Mouse (Mus musculus) CH12.LX (cell line): Measurements from ENCODE around the gene Cacna1s. TPM values are rescaled to one million over a fixed set of nuclear protein-coding genes. Genes with fewer than 3 reads are reported as not detected.

ENCODE experiments used
- DNase-seq: peaks from one replicate; pipeline ENCODE4 v3.0.0-alpha.2; 2013; ENCODE audit errors: extremely low read depth
- H3K27ac ChIP-seq: 2 replicates; pipeline ENCODE4 v1.5.1; 2012; ENCODE audit warnings: low read depth, mild to moderate bottlenecking, control low read depth, moderate library complexity; ENCODE audit not compliant: insufficient read depth
- H3K27me3 ChIP-seq: replicated peaks from 2 replicates; pipeline ENCODE3; 2012; ENCODE audit warnings: inconsistent platforms
- H3K36me3 ChIP-seq, 2 experiments: replicated peaks in 1 of 2; 2 replicates each; pipeline versions ENCODE3 to v1.6.1; 2012; ENCODE audit warnings: inconsistent platforms in 1 of 2, low read length in 1 of 2, mild to moderate bottlenecking in 1 of 2, mixed read lengths in 1 of 2, moderate library complexity in 1 of 2; ENCODE audit not compliant: control insufficient read depth in 1 of 2, insufficient read depth in 1 of 2
- H3K4me1 ChIP-seq, 2 experiments: 2 replicates each; pipeline ENCODE4 v1.6.1; 2012; ENCODE audit warnings: inconsistent platforms in 1 of 2, moderate library complexity in 1 of 2; ENCODE audit not compliant: insufficient read depth in 2 of 2, control insufficient read depth in 1 of 2
- H3K4me2 ChIP-seq: 2 replicates; pipeline ENCODE4 v1.6.1; 2012; ENCODE audit warnings: low read depth, mild to moderate bottlenecking, control low read depth; ENCODE audit not compliant: poor library complexity, insufficient read depth, severe bottlenecking
- H3K4me3 ChIP-seq, 3 experiments: fragments of 150-350 bp in 1 of 3; sonication (generic) in 1 of 3; replicated peaks in 1 of 3; 2 replicates each; pipeline versions ENCODE3 to v1.5.1; 2011 to 2012; ENCODE audit warnings: low read depth in 2 of 3, low read length in 2 of 3, mild to moderate bottlenecking in 2 of 3, moderate library complexity in 2 of 3, control low read depth in 1 of 3, improper control_type of control experiment in 1 of 3, inconsistent platforms in 1 of 3, mixed read lengths in 1 of 3; ENCODE audit not compliant: poor library complexity in 1 of 3
- H3K79me2 ChIP-seq: replicated peaks from 2 replicates; pipeline ENCODE4 v1.6.1; 2012; ENCODE audit warnings: mild to moderate bottlenecking, moderate library complexity; ENCODE audit not compliant: control insufficient read depth, poor library complexity, insufficient read depth, severe bottlenecking; ENCODE audit errors: extremely low read depth
- H3K9ac ChIP-seq: 2 replicates; pipeline ENCODE4 v1.6.1; 2012; ENCODE audit warnings: low read depth, mild to moderate bottlenecking, control low read depth, moderate library complexity; ENCODE audit not compliant: insufficient read depth
- H3K9me3 ChIP-seq: replicated peaks from 2 replicates; pipeline ENCODE3; 2012; ENCODE audit warnings: low read length, inconsistent platforms, mixed read lengths
- BHLHE40 ChIP-seq: IDR thresholded peaks from 2 replicates; pipeline ENCODE4 v1.6.1; 2011; ENCODE audit warnings: mild to moderate bottlenecking, low read depth, low read length, improper control_type of control experiment
- CHD2 ChIP-seq: IDR thresholded peaks from 2 replicates; pipeline ENCODE4 v1.6.1; 2011; ENCODE audit warnings: low read length, improper control_type of control experiment
- CTCF ChIP-seq, 2 experiments: IDR thresholded peaks in 1 of 2; conservative IDR thresholded peaks in 1 of 2; 2 replicates each; pipeline ENCODE4 v1.5.1; 2011 to 2012; ENCODE audit warnings: low read depth in 2 of 2, low read length in 2 of 2, improper control_type of control experiment in 1 of 2, inconsistent platforms in 1 of 2, mild to moderate bottlenecking in 1 of 2, moderate library complexity in 1 of 2
- E2F4 ChIP-seq: IDR thresholded peaks from 2 replicates; pipeline ENCODE4 v1.6.1; 2011; ENCODE audit warnings: low read depth, low read length, improper control_type of control experiment; ENCODE audit not compliant: insufficient replicate concordance
- ELF1 ChIP-seq: IDR thresholded peaks from 2 replicates; pipeline ENCODE4 v1.6.1; 2014; ENCODE audit warnings: low read depth, mild to moderate bottlenecking, inconsistent platforms, low read length, improper control_type of control experiment
- EP300 ChIP-seq: IDR thresholded peaks from 2 replicates; pipeline ENCODE4 v1.6.1; 2011; ENCODE audit warnings: low read length, improper control_type of control experiment
- ETS1 ChIP-seq: conservative IDR thresholded peaks from 2 replicates; pipeline ENCODE4 v1.6.1; 2012; ENCODE audit warnings: low read depth, mild to moderate bottlenecking, inconsistent platforms, low read length, improper control_type of control experiment, moderate library complexity
- HCFC1 ChIP-seq: IDR thresholded peaks from 2 replicates; pipeline ENCODE4 v1.6.1; 2012; ENCODE audit warnings: low read depth, mild to moderate bottlenecking, inconsistent platforms, low read length, improper control_type of control experiment
- IRF4 ChIP-seq: IDR thresholded peaks from 2 replicates; pipeline ENCODE4 v1.6.1; 2014; ENCODE audit warnings: low read depth, mild to moderate bottlenecking, inconsistent platforms, low read length, improper control_type of control experiment
- JUN ChIP-seq: IDR thresholded peaks from 2 replicates; pipeline ENCODE4 v1.6.1; 2011; ENCODE audit warnings: low read depth, mild to moderate bottlenecking, low read length, improper control_type of control experiment, moderate library complexity; ENCODE audit not compliant: insufficient read depth
- JUND ChIP-seq: conservative IDR thresholded peaks from 2 replicates; pipeline ENCODE4 v1.6.1; 2011; ENCODE audit warnings: low read depth, low read length, improper control_type of control experiment
- KAT2A ChIP-seq: IDR thresholded peaks from 2 replicates; pipeline ENCODE4 v1.6.1; 2012; ENCODE audit warnings: low read length, improper control_type of control experiment, inconsistent platforms; ENCODE audit not compliant: insufficient replicate concordance
- MAZ ChIP-seq: IDR thresholded peaks from 2 replicates; pipeline ENCODE4 v1.6.1; 2012; ENCODE audit warnings: low read depth, mild to moderate bottlenecking, inconsistent platforms, low read length, improper control_type of control experiment, moderate library complexity
- MYC ChIP-seq: IDR thresholded peaks from 2 replicates; pipeline ENCODE4 v1.6.1; 2011; ENCODE audit warnings: low read depth, mild to moderate bottlenecking, improper control_type of control experiment, low read length
- NRF1 ChIP-seq: IDR thresholded peaks from 2 replicates; pipeline ENCODE4 v1.6.1; 2014; ENCODE audit warnings: low read depth, mild to moderate bottlenecking, inconsistent platforms, low read length, improper control_type of control experiment, moderate library complexity
- PAX5 ChIP-seq: IDR thresholded peaks from 2 replicates; pipeline ENCODE4 v1.6.1; 2012; ENCODE audit warnings: low read length, inconsistent platforms, mixed read lengths
- POLR2A ChIP-seq: IDR thresholded peaks from 2 replicates; pipeline ENCODE4 v1.6.1; 2011; ENCODE audit warnings: low read depth, mild to moderate bottlenecking, improper control_type of control experiment, low read length
- POLR2AphosphoS2 ChIP-seq: IDR thresholded peaks from 2 replicates; pipeline ENCODE4 v1.6.1; 2011; ENCODE audit warnings: low read depth, low read length, improper control_type of control experiment
- RAD21 ChIP-seq: IDR thresholded peaks from 2 replicates; pipeline ENCODE4 v1.6.1; 2011; ENCODE audit warnings: low read depth, mild to moderate bottlenecking, low read length, improper control_type of control experiment, moderate library complexity
- RCOR1 ChIP-seq: conservative IDR thresholded peaks from 2 replicates; pipeline ENCODE4 v1.6.1; 2012; ENCODE audit warnings: low read depth, mild to moderate bottlenecking, inconsistent platforms, low read length, improper control_type of control experiment
- SIN3A ChIP-seq: IDR thresholded peaks from 2 replicates; pipeline ENCODE4 v1.6.1; 2012; ENCODE audit warnings: low read length, improper control_type of control experiment, inconsistent platforms
- TBP ChIP-seq: conservative IDR thresholded peaks from 2 replicates; pipeline ENCODE4 v1.6.1; 2011; ENCODE audit warnings: low read depth, low read length, improper control_type of control experiment
- UBTF ChIP-seq: IDR thresholded peaks from 2 replicates; pipeline ENCODE4 v1.6.1; 2012; ENCODE audit warnings: low read depth, mild to moderate bottlenecking, inconsistent platforms, low read length, improper control_type of control experiment, moderate library complexity
- ZC3H11A ChIP-seq: IDR thresholded peaks from 2 replicates; pipeline ENCODE4 v1.6.1; 2012; ENCODE audit warnings: low read depth, mild to moderate bottlenecking, inconsistent platforms, low read length, improper control_type of control experiment
- dilution Hi-C: fragments of 300-500 bp; cut with MboI; formaldehyde crosslinking; loops from 2 replicates; pipeline ENCODE4 v1.14.3; 2020; ENCODE audit warnings: low sequenced_read_pairs; ENCODE audit not compliant: extremely low pct_unique_long_range_greater_than_20kb, extremely low pct_ligation_motif_present
- in situ Hi-C: fragments of 300-500 bp; cut with MboI; formaldehyde crosslinking; loops from 3 replicates; pipeline ENCODE4 v1.14.3; 2019; ENCODE audit warnings: low sequenced_read_pairs, low pct_ligation_motif_present, low pct_unique_long_range_greater_than_20kb, mixed read lengths
- polyA plus RNA-seq: library from polyadenylated mRNA; unstranded; fragments of >175 nt; gene quantifications from 2 replicates; pipeline ENCODE4 v1.2.1, GENCODE M21; 2012; ENCODE audit warnings: low read depth; ENCODE audit not compliant: insufficient read length
- total RNA-seq, 2 experiments: library from RNA; depleted of rRNA; stranded (reverse); fragments of 300-350 nt in 1 of 2; fragments of >200 nt in 1 of 2; gene quantifications; 2 replicates each; pipeline ENCODE4 v1.2.3; 2012 to 2014

Gene Cacna1s
- total and polyA plus RNA-seq, 3 experiments, result 33.9 to 90.0 (median 61.7) TPM

DNA sequence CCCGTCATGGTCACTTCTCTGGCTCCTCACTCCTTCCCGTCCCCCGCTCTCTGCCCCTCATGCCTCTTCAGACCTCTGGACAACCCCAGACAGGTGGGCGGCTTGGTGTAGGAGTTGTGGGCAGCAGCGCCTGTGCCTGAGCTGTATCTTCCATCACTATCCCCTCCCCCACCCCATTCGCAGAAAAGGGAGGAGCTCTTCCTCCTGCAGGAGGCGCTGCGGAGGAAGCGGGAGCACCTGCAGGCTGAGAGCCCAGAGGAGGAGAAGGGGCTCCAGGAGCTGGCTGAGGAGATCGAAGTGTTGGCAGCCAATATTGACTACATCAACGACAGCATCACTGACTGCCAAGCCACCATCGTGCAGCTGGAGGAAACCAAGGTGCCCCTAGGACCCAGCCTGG is 107.3 kb downstream of the Cacna1s start:
- dilution Hi-C loops (no loop called here), in situ Hi-C loops (loop anchor here (5.0 kb wide), 1 partner anchor 33 kb away; no protein-coding TSS in a partner anchor)
- TF ChIP-seq PAX5, result no peak
- 0 out of 2 replicates have a peak, but pooled peaks have one; percentile 23 for TF ChIP-seq ELF1
- TF ChIP-seq CHD2, result peak; percentile 78; the same call in 1 of the 2 replicates
- TF ChIP-seq POLR2AphosphoS2, result no peak
- peak; percentile 2; the same call in 1 of the 2 replicates for TF ChIP-seq RAD21
- TF ChIP-seq CTCF (conservative IDR thresholded peaks at IDR 0.05 in 1 of 2, IDR thresholded peaks at IDR 0.05 in 1 of 2; ENCODE audit: low read depth in 2 of 2, low read length in 2 of 2), result peak in 1 of 2 experiments; percentile 60; a peak in 2 of 4 replicates
- no peak for TF ChIP-seq KAT2A
- Histone ChIP-seq H3K27ac (peak overlapping the region; percentile 97), H3K79me2 (no peaks in the 10 kb centered on the region; the same call in 1 of the 2 replicates), H3K4me1 (peaks cover 41 to 61% of the 10 kb centered on the region in 2 experiments), H3K4me2 (no peak overlapping the region), H3K9ac (no peak overlapping the region), H3K36me3 (peaks cover 74 to 84% of the 10 kb centered on the region in 2 experiments), H3K9me3 (no peaks in the 10 kb centered on the region), H3K4me3 (peak overlapping the region; percentile 2 to 27 (median 17)), H3K27me3 (no peaks in the 10 kb centered on the region)
- peak; percentile 66 for DNase-seq

DNA sequence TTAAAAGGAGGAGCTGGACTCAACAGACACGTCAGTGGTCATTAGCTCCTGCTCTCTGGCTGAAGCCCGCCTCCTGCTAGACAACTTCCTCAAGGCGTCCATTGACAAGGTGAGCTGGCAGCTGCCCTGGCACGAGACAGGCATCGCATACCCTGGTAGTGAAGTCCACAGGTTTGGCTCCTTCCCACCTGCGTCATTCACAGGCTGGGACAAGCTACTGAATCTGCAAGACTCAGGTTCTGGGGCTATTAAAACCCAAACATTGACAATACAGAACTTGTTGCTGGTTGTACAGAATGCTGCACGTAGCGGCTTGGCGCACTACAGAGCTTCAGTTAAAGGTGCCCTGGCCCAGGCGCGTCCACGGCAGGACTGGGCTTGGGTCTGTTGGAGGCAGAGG is 107.7 kb downstream of the Cacna1s start:
- H3K36me3 ChIP-seq, result peaks cover 79 to 84% of the 10 kb centered on the region in 2 experiments
- TF ChIP-seq BHLHE40 (0 out of 2 replicates have a peak, but pooled peaks have one; percentile 38), JUND (no peak)
- H3K9me3 ChIP-seq, result no peaks in the 10 kb centered on the region
- peak overlapping the region; percentile 2 to 17 (median 12) for H3K4me3 ChIP-seq
- H3K27ac ChIP-seq, result peak overlapping the region; percentile 97
- H3K27me3 ChIP-seq, result no peaks in the 10 kb centered on the region
- peak; percentile 33 for DNase-seq
- dilution Hi-C loops, result no loop called here
- no peaks in the 10 kb centered on the region; the same call in 1 of the 2 replicates for H3K79me2 ChIP-seq
- in situ Hi-C loops, result loop anchor here (5.0 kb wide), 1 partner anchor 33 kb away; no protein-coding TSS in a partner anchor
- no peak overlapping the region for H3K9ac ChIP-seq
- H3K4me2 ChIP-seq, result no peak overlapping the region; the same call in 1 of the 2 replicates
- H3K4me1 ChIP-seq, result peaks cover 41 to 61% of the 10 kb centered on the region in 2 experiments

DNA sequence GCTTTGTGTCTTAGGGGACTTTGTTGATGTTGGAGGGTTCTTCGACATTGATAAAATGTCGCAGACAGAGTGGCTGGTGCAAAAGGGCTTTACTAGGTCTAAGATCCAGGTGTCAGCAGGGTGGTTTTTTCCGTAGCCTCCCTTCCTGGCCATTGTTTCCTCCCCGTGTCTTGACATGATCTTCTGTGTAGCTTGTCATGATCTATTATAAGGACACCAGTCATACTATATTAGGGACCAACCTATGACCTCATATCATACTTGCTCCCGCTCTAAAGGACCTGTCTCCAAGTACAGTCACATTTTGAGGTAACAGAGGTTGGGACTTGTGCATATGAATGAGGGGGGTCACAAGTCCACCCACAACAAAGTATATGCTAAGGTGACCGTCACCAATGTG is 108.4 kb downstream of the Cacna1s start:
- H3K9me3 ChIP-seq, result no peaks in the 10 kb centered on the region
- H3K4me1 ChIP-seq, result peaks cover 41 to 67% of the 10 kb centered on the region in 2 experiments
- no peaks in the 10 kb centered on the region; the same call in 1 of the 2 replicates for H3K79me2 ChIP-seq
- peaks cover 79 to 84% of the 10 kb centered on the region in 2 experiments for H3K36me3 ChIP-seq
- H3K4me3 ChIP-seq, result peak overlapping the region in 1 of 3 experiments; percentile 2
- H3K27me3 ChIP-seq, result no peaks in the 10 kb centered on the region
- H3K4me2 ChIP-seq, result peak overlapping the region; percentile 23; the same call in 1 of the 2 replicates
- peak; percentile 80 for DNase-seq
- in situ Hi-C loops, result loop anchor here (5.0 kb wide), 1 partner anchor 34 kb away; no protein-coding TSS in a partner anchor
- dilution Hi-C loops, result no loop called here
- H3K9ac ChIP-seq, result no peak overlapping the region
- H3K27ac ChIP-seq, result peak overlapping the region; percentile 97
- no peak for TF ChIP-seq MAZ
- TF ChIP-seq CTCF (conservative IDR thresholded peaks at IDR 0.05 in 1 of 2, IDR thresholded peaks at IDR 0.05 in 1 of 2; ENCODE audit: low read depth in 2 of 2, low read length in 2 of 2), result no peak
- TF ChIP-seq IRF4, result no peak
- TF ChIP-seq TBP, result no peak
- 0 out of 2 replicates have a peak, but pooled peaks have one; percentile 8 for TF ChIP-seq RCOR1
- TF ChIP-seq NRF1, result no peak
- TF ChIP-seq SIN3A, result no peak
- peak; percentile 85 for TF ChIP-seq JUN
- no peak for TF ChIP-seq MYC
- no peak for TF ChIP-seq ZC3H11A
- no peak for TF ChIP-seq ETS1
- peak; percentile 30; the same call in 1 of the 2 replicates for TF ChIP-seq JUND
- no peak for TF ChIP-seq E2F4
- no peak; the same call in 1 of the 2 replicates for TF ChIP-seq CHD2
- TF ChIP-seq POLR2A, result no peak; the same call in 1 of the 2 replicates
- no peak for TF ChIP-seq UBTF
- TF ChIP-seq EP300, result 0 out of 2 replicates have a peak, but pooled peaks have one; percentile 25
- no peak for TF ChIP-seq BHLHE40
- no peak for TF ChIP-seq HCFC1
- TF ChIP-seq ELF1, result no peak
- TF ChIP-seq PAX5, result no peak
